Mouse (Mus musculus) liver, postnatal 0 days (tissue): ENCODE measurements around the gene Hspa14. TPM values are rescaled to one million over a fixed set of nuclear protein-coding genes. Genes with fewer than 3 reads are reported as not detected.

Experiments
- ATAC-seq: fragments of 200-750 bp; cut with Nextera tagmentation; 2 replicates; pipeline ENCODE4 v1.8.0; 2017; ENCODE audit warnings: mild to moderate bottlenecking, moderate library complexity
- DNase-seq: peaks from one replicate; pipeline ENCODE4 v3.0.0-alpha.2; 2016
- H3K27ac ChIP-seq: fragments of 300-500 bp; sonication (generic); 2 replicates; pipeline ENCODE4 v1.5.1; 2014; ENCODE audit warnings: antibody characterized with exemption, moderate library complexity, mild to moderate bottlenecking, low read depth
- H3K27me3 ChIP-seq: fragments of 300-500 bp; sonication (generic); 2 replicates; pipeline ENCODE4 v1.6.1; 2014; ENCODE audit warnings: low read length, control low read depth, mixed read lengths; ENCODE audit not compliant: insufficient read depth
- H3K36me3 ChIP-seq: fragments of 300-500 bp; sonication (generic); replicated peaks from 2 replicates; pipeline ENCODE4 v1.6.1; 2014; ENCODE audit warnings: mild to moderate bottlenecking, control low read depth, low read length, moderate library complexity, mixed read lengths; ENCODE audit not compliant: insufficient read depth
- H3K4me1 ChIP-seq: fragments of 300-500 bp; sonication (generic); 2 replicates; pipeline ENCODE4 v1.6.1; 2014; ENCODE audit warnings: antibody characterized with exemption, mild to moderate bottlenecking, control low read depth; ENCODE audit not compliant: insufficient read depth
- H3K4me2 ChIP-seq: fragments of 300-500 bp; sonication (generic); 2 replicates; pipeline ENCODE4 v1.6.1; 2014; ENCODE audit warnings: low read depth, mild to moderate bottlenecking, low read length, moderate library complexity, mixed read lengths
- H3K4me3 ChIP-seq: fragments of 300-500 bp; sonication (generic); 2 replicates; pipeline ENCODE4 v1.5.1; 2014; ENCODE audit warnings: low read depth, low read length
- H3K9ac ChIP-seq: fragments of 300-500 bp; sonication (generic); replicated peaks from 2 replicates; pipeline ENCODE4 v1.6.1; 2014; ENCODE audit warnings: mild to moderate bottlenecking, moderate library complexity
- H3K9me3 ChIP-seq: fragments of 300-500 bp; sonication (generic); 2 replicates; pipeline ENCODE4 v1.6.1; 2016; ENCODE audit warnings: mild to moderate bottlenecking, control low read depth, low read length, mixed read lengths
- CTCF ChIP-seq: sonication (generic); IDR thresholded peaks from 2 replicates; pipeline ENCODE4 v1.5.1; 2016; ENCODE audit warnings: antibody characterized with exemption, low read depth
- EP300 ChIP-seq: IDR thresholded peaks from 2 replicates; pipeline ENCODE4 v1.6.1; 2016; ENCODE audit warnings: antibody characterized with exemption, low read depth, mild to moderate bottlenecking
- WGBS: fragments of 180-500 bp; shearing (Covaris S2); extraction: QIAGEN DNeasy Blood & Tissue Kit; methylation state at CpG from one replicate; pipeline ENCODE4 v1.1.7; 2014; ENCODE audit not compliant: insufficient replicate concordance; 5-methylcytosine and 5-hydroxymethylcytosine counted together
- polyA plus RNA-seq: library from polyadenylated mRNA; unstranded; fragments of >200 nt; fragmentation: Nextera tagmentation; extraction: Ambion mirVana; gene quantifications from 2 replicates; pipeline ENCODE4 v1.2.1, GENCODE M21; 2015

The Hspa14 gene
- polyA plus RNA-seq, 1 experiment from 2014 or later, result 38.1 TPM

- TF ChIP-seq CTCF (no peak), EP300 (no peak)
- DNase-seq (no peak), ATAC-seq (no peak)
- Histone ChIP-seq H3K36me3 (peaks cover 51% of the 10 kb centered on the region), H3K4me2 (no peak overlapping the region), H3K4me3 (no peak overlapping the region), H3K27ac (no peak overlapping the region), H3K27me3 (no peaks in the 10 kb centered on the region), H3K4me1 (no peaks in the 10 kb centered on the region), H3K9me3 (no peaks in the 10 kb centered on the region), H3K9ac (no peak overlapping the region)
- 83% methylated on average over 4 of the region's 4 CpGs for WGBS
These were observed 66.6 kb downstream of the Hspa14 start for GRCm38 (mm10) chr2:3445984-3446383.

- TF ChIP-seq EP300 (no peak), CTCF (no peak)
- Histone ChIP-seq H3K36me3 (peaks cover 51% of the 10 kb centered on the region), H3K9me3 (no peaks in the 10 kb centered on the region), H3K4me3 (no peak overlapping the region), H3K4me1 (no peaks in the 10 kb centered on the region), H3K27me3 (no peaks in the 10 kb centered on the region), H3K4me2 (no peak overlapping the region), H3K27ac (no peak overlapping the region), H3K9ac (no peak overlapping the region)
- WGBS, result 80% methylated on average over 7 of the region's 7 CpGs
- ATAC-seq (no peak), DNase-seq (no peak)
These were observed 68.4 kb downstream of the Hspa14 start for GRCm38 (mm10) chr2:3444206-3444605.

Other genes starting within 250 kb of the Hspa14 start
- 17.1 and 17.4 TPM in 2 replicates for gene Nmt2, start 228.6 kb downstream of the Hspa14 start, polyA plus RNA-seq
- 10.2 and 10.3 TPM in 2 replicates for gene Rpp38, start 180.2 kb downstream of the Hspa14 start, polyA plus RNA-seq
- 0.29 TPM in 1 of 2 replicates, not detected in the other for gene Acbd7, start 176.6 kb downstream of the Hspa14 start, polyA plus RNA-seq
- not detected in 2 replicates for gene Olah, start 115.6 kb downstream of the Hspa14 start, polyA plus RNA-seq
- 0.69 and 0.89 TPM in 2 replicates for gene Meig1, start 90.2 kb downstream of the Hspa14 start, polyA plus RNA-seq
- gene Dclre1c, start 88.7 kb downstream of the Hspa14 start, polyA plus RNA-seq, result 3.0 and 3.1 TPM in 2 replicates
- gene Suv39h2, start 37.8 kb downstream of the Hspa14 start, polyA plus RNA-seq, result 2.3 and 2.5 TPM in 2 replicates
- 0.56 and 1.0 TPM in 2 replicates for gene Gm45902, start within 50 bp of the Hspa14 start, polyA plus RNA-seq
- 0.12 and 0.40 TPM in 2 replicates for gene Cdnf, start 216 bp upstream of the Hspa14 start, polyA plus RNA-seq
- gene Fam107b, start 57.7 kb upstream of the Hspa14 start, polyA plus RNA-seq, result 20.5 and 23.1 TPM in 2 replicates